Mouse (Mus musculus) liver, embryonic 11.5 days (tissue): ENCODE measurements at regions not wholly inside any gene's neighbourhood (a gene's known extent, or its start where the extent isn't known, plus 50 kb on each side); places are given as distances from the start of the nearest gene placed in this dataset. TPM values are rescaled to one million over a fixed set of nuclear protein-coding genes. Genes with fewer than 3 reads are reported as not detected.

Source experiments
- ATAC-seq: fragments of 200-750 bp; cut with Nextera tagmentation; replicated peaks from 2 replicates; pipeline ENCODE4 v1.8.0; 2017; ENCODE audit warnings: moderate number of reproducible peaks, mild to moderate bottlenecking, moderate TSS enrichment, moderate library complexity; ENCODE audit not compliant: low FRiP score
- DNase-seq: peaks from one replicate; pipeline ENCODE4 v3.0.0-alpha.2; 2017; ENCODE audit warnings: low spot score
- H3K27ac ChIP-seq: fragments of 300-500 bp; sonication (generic); 2 replicates; pipeline ENCODE4 v1.5.1; 2014; ENCODE audit warnings: mild to moderate bottlenecking, low read depth, low read length, control low read depth
- H3K27me3 ChIP-seq: fragments of 300-500 bp; sonication (generic); replicated peaks from 2 replicates; pipeline ENCODE4 v1.6.1; 2014; ENCODE audit warnings: low read length, mixed read lengths; ENCODE audit not compliant: control insufficient read depth, insufficient read depth
- H3K36me3 ChIP-seq: fragments of 300-500 bp; sonication (generic); 2 replicates; pipeline ENCODE4 v1.6.1; 2014; ENCODE audit warnings: mild to moderate bottlenecking, low read length, moderate library complexity, mixed read lengths; ENCODE audit not compliant: control insufficient read depth, insufficient read depth
- H3K4me1 ChIP-seq: fragments of 300-500 bp; sonication (generic); replicated peaks from 2 replicates; pipeline ENCODE4 v1.6.1; 2014; ENCODE audit warnings: low read length, mixed read lengths; ENCODE audit not compliant: control insufficient read depth, insufficient read depth
- H3K4me2 ChIP-seq: fragments of 300-500 bp; sonication (generic); 2 replicates; pipeline ENCODE4 v1.6.1; 2014; ENCODE audit warnings: mild to moderate bottlenecking, control low read depth, moderate library complexity
- H3K4me3 ChIP-seq: fragments of 300-500 bp; sonication (generic); 2 replicates; pipeline ENCODE4 v1.5.1; 2014; ENCODE audit warnings: low read depth, low read length, control low read depth
- H3K9ac ChIP-seq: fragments of 300-500 bp; sonication (generic); 2 replicates; pipeline ENCODE4 v1.6.1; 2014; ENCODE audit warnings: low read depth, low read length, control low read depth
- H3K9me3 ChIP-seq: fragments of 300-500 bp; sonication (generic); 2 replicates; pipeline ENCODE4 v1.6.1; 2016; ENCODE audit warnings: low read length, inconsistent platforms, mixed read lengths; ENCODE audit not compliant: control insufficient read depth
- WGBS: fragments of 180-500 bp; shearing (Covaris S2); extraction: QIAGEN DNeasy Blood & Tissue Kit; methylation state at CpG from one replicate; pipeline ENCODE4 v1.1.7; 2014; 5-methylcytosine and 5-hydroxymethylcytosine counted together
- microRNA-seq: library from miRNA; unstranded; fragments of <30 nt; microRNA quantifications from one replicate; pipeline ENCODE4, GENCODE M21; 2017; ENCODE audit warnings: borderline number of aligned reads

DNA sequence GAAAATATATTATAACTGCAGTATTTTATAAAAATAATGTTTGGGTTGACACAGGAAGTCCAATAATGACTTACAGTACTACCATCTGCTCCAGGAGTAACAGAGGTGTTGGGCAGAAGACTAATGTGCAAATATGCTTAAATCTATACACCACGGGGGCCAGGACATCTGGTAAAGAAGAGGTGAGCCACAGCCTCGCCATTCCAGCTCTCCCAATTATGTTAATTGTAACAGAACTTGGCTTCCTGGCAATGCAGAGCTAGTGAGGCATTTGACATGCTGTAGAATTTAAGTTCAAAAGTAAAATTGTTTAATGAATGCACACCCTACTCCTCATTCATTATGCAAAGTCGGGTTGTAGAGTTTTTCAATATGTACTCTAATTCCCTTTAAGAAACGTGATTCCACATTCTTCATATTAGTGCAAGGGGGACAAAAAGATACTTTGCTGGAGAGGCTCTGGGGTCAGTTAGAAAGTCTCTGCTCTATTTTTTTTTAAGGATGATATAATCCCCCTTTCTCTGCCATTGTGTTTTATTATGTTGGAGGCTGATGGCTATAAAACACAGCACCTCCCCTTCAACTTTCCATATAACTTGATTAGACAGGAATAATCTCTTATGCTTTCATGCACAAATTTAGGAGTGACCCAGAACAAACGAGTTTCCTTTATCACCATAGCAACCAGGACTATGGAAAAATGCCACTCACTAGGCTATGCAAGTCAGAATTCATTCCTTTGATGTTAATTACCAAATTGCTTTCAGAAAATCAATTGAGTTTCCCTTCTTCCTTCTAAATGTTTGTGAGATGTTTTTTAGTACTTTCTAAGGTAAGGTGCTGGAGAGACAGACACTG is 188.8 kb upstream of the Tenm2 start:
- 59% methylated on average over 5 of the region's 5 CpGs for WGBS
- Histone ChIP-seq H3K9me3 (no peaks in the 10 kb centered on the region), H3K4me3 (no peak overlapping the region), H3K4me2 (no peak overlapping the region), H3K27ac (no peak overlapping the region), H3K4me1 (no peaks in the 10 kb centered on the region), H3K36me3 (no peaks in the 10 kb centered on the region), H3K9ac (no peak overlapping the region), H3K27me3 (no peaks in the 10 kb centered on the region)
- ATAC-seq (no peak), DNase-seq (no peak)

DNA sequence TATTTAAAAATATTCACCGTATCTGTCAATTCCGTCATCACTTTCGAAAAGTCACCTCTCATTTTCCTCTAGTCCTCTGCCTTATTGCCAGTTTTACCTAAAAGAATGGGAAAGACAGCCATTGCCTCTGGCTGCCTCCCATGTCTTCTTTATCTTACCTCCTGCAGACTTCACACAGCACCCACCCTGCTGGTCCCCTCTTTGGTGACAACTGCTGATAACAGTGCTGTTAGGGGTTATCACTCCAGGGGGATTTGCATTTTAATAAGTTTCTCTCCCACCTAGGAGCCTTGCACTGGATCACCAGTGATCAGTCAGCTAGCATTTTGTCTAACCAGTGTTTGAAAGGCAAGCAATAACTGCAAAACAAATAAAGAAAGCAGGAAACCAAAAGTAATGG is 177.1 kb upstream of the Tenm2 start:
- no peak overlapping the region for H3K27ac ChIP-seq
- DNase-seq (peak; percentile 31), ATAC-seq (peak; percentile 99)
- WGBS: 35% methylated on average over 3 of the region's 3 CpGs
- no peaks in the 10 kb centered on the region for H3K4me1 ChIP-seq
- H3K4me2 ChIP-seq: no peak overlapping the region
- H3K36me3 ChIP-seq: no peaks in the 10 kb centered on the region
- no peaks in the 10 kb centered on the region for H3K9me3 ChIP-seq
- H3K4me3 ChIP-seq: no peak overlapping the region
- H3K27me3 ChIP-seq: no peaks in the 10 kb centered on the region
- H3K9ac ChIP-seq: no peak overlapping the region

DNA sequence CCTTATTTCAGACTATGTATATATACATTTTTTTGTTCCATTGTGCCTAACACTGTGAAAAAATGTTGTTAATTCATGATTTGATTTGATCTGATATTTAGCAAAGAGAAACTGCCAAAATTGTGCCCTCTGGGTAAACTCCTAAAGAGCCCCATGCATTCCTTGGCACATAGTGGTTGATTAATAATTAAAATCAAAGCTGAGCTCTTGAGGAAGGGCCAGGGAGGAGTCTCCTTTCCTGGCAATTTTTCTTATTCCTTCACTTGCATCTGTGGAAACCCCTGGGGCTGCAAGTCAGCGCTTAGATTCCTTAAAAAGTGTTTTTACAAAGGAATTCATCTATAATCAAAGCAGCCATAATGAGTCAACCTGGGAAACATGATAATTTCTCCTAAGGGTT is 132.2 kb upstream of the Tenm2 start:
- ATAC-seq: no peak
- 74% methylated on average over 1 of the region's 1 CpGs for WGBS
- no peaks in the 10 kb centered on the region for H3K4me1 ChIP-seq

DNA sequence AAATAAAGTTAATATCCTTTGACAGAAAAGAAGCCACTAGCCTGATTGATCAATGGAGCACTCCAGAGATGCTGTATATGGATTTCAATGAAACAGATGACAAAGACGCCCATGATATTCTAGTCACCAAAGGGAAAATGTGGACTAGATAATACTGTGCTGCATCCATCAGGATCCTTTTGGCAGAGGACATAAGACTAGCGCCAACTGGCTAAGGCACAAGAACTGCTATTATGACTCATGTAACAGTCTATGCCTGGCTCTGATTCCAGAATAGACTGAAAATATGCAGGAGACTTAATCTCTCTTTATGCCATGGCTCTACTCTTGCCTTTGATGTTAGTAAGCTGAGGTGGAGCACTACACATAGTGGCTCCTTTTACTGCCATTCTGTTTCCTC is 128.7 kb upstream of the Tenm2 start:
- DNase-seq (no peak), ATAC-seq (no peak)
- Histone ChIP-seq H3K9me3 (no peaks in the 10 kb centered on the region), H3K4me2 (no peak overlapping the region), H3K4me3 (no peak overlapping the region), H3K27ac (no peak overlapping the region), H3K9ac (no peak overlapping the region), H3K27me3 (no peaks in the 10 kb centered on the region), H3K4me1 (no peaks in the 10 kb centered on the region), H3K36me3 (no peaks in the 10 kb centered on the region)
- WGBS: 91% methylated on average over 2 of the region's 2 CpGs

More for the DNA sequence above, 132.2 kb upstream of the Tenm2 start:
- no peak for DNase-seq
- Histone ChIP-seq H3K4me3 (no peak overlapping the region), H3K9me3 (no peaks in the 10 kb centered on the region), H3K4me2 (no peak overlapping the region), H3K9ac (no peak overlapping the region), H3K27me3 (no peaks in the 10 kb centered on the region), H3K27ac (no peak overlapping the region), H3K36me3 (no peaks in the 10 kb centered on the region)

DNA sequence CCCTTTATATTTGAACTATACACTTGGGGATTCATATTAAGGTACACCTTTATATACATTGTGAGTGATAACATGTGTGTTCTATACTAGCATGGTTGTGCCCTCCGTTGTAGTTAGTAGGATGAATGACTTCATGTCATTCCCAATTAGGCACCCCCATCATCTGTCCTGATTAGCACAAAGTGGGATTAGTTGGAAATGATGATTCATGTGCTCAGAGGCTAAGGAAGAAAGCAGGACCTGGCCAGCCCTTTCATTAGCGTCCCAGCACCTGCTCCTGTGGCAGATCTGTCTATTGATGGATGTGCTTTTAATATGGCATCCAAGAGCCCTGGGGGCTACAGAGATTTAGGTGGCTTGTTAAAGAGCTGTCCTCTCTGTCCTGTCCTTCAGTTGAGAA is 119.3 kb upstream of the Tenm2 start:
- Histone ChIP-seq H3K27me3 (no peaks in the 10 kb centered on the region), H3K9me3 (no peaks in the 10 kb centered on the region), H3K4me1 (no peaks in the 10 kb centered on the region), H3K4me2 (no peak overlapping the region), H3K4me3 (no peak overlapping the region), H3K36me3 (no peaks in the 10 kb centered on the region), H3K9ac (no peak overlapping the region), H3K27ac (no peak overlapping the region)
- ATAC-seq (no peak), DNase-seq (no peak)
- 66% methylated on average over 2 of the region's 2 CpGs for WGBS

DNA sequence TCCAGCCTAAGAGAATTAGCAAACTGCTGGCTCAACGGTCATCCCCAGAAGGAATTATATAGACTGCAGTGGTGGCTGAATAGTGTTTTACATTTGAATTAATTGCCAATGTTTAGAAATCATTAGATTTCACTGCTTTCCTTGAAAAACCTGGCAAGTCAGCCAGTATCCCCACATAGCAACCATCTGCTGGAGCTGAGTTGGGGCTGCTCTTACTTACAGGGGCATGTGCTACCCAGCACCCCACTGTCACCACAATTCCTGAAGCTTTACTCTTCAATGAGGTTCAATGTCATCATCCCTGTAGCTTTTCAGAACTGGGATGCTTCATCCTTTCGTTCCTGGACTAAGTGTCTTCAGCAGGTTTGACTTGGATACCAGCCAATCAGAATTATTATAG is 73.9 kb upstream of the Tenm2 start:
- ATAC-seq: no peak
- Histone ChIP-seq H3K27ac (no peak overlapping the region), H3K36me3 (no peaks in the 10 kb centered on the region), H3K4me1 (no peaks in the 10 kb centered on the region), H3K27me3 (no peaks in the 10 kb centered on the region), H3K4me2 (no peak overlapping the region), H3K9ac (no peak overlapping the region), H3K4me3 (no peak overlapping the region), H3K9me3 (no peaks in the 10 kb centered on the region)
- 71% methylated on average over 2 of the region's 2 CpGs for WGBS
- no peak for DNase-seq

DNA sequence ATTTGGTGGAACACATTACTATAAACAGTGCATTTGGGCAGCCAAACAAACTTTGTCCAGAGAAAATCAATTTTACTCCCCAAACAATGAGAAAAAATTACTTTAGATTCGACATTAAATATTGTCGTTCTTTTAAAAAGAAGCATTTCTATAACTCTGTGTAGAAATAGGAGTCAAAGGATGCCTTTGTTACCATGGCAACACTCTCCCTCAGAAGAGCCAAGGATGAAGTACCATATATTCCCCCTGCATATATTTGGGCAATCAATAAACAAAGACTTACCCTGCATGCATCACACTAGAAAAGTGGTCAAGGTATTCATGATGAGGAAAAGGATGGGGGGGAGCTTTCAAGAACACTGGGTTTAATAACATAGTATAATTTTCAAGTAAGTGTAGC is 70.9 kb upstream of the Tenm2 start:
- no peak for DNase-seq
- no peaks in the 10 kb centered on the region for H3K36me3 ChIP-seq

More for the DNA sequence above, 70.9 kb upstream of the Tenm2 start:
- Histone ChIP-seq H3K4me1 (no peaks in the 10 kb centered on the region), H3K4me2 (no peak overlapping the region), H3K9me3 (no peaks in the 10 kb centered on the region), H3K27me3 (no peaks in the 10 kb centered on the region), H3K4me3 (no peak overlapping the region), H3K27ac (no peak overlapping the region), H3K9ac (no peak overlapping the region)
- ATAC-seq: no peak
- 72% methylated on average over 2 of the region's 2 CpGs for WGBS

Small RNA genes lying in the stretch of these regions (microRNA-seq; reads per million reads assigned to microRNA genes)
- not detected for gene Gm25693
